Comparison of ENCODE assay signal across 19 mouse cellular contexts in the genomic region with DNA sequence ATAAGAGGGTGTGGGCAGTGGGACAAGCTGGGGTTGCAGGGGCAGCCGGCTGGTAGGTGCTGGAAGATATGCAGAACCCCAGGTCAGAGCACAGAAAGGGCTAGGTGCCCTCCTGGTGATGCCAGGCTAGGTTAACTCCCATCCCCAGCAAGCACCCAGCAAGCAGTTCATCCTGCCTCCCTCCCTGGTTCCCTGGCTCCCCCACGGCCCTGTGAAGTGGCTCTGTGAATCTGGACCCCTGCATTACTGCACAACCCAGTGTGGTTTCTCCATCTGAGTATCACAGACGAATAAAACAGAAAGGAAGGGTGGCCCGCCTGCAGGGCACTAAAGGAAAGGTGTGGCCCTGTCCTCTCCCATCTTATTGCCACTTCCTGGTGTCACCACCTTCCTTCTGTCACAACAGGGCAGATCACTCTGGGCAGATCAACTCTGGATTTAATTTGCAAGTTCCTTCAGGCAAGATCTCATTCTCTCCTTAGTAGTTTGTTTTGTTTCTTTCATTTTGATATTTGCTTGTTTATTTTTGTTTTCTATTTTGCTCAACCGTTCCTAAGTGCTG. TPM values are rescaled to one million over a fixed set of nuclear protein-coding genes. Genes with fewer than 3 reads are reported as not detected.
DNase-seq lines count a peak whose midpoint lies in the region; ATAC-seq and TF ChIP-seq lines count a peak whose summit lies in the region.
"Had no signal": no experiment of that assay in that cellular context is flagged by ENCODE, and none has a peak within 500 bp of the region (broad histone marks: within the 10 kb centered on the region; RNA-seq: fewer than 3 reads in every experiment).

No protein-coding gene starts in this region.

- 0 out of 2 replicates have a peak overlapping the region, but pooled peaks have one; percentile 44 for H3K27ac ChIP-seq in left cerebral cortex, adult 2 months
- 0 out of 2 replicates have a peak overlapping the region, but pooled peaks have one; percentile 32 for H3K27ac ChIP-seq in embryonic facial prominence, embryonic 10.5 days (replicated peaks)
- no peak overlapping the region for H3K27ac ChIP-seq in lung, embryonic 16.5 days (ENCODE audit: low read length)
- H3K27ac ChIP-seq: gastrocnemius, adult 2 months; hindbrain, embryonic 15.5 days; limb, embryonic 12.5 days; liver, embryonic 14.5 days had no signal

- no peak for TF ChIP-seq CTCF in left cerebral cortex, adult 2 months (IDR thresholded peaks at IDR 0.05)

- H3K4me1 ChIP-seq in embryonic facial prominence, embryonic 10.5 days = peaks cover 3% of the 10 kb centered on the region; the same call in 1 of the 2 replicates
- H3K4me1 ChIP-seq in lung, embryonic 16.5 days (replicated peaks; ENCODE audit: control insufficient read depth, insufficient read depth, low read length) = peaks cover 7% of the 10 kb centered on the region
- H3K4me1 ChIP-seq: hindbrain, embryonic 15.5 days had no signal

- 0 out of 2 replicates have a peak, but pooled peaks have one; percentile 34 for ATAC-seq in lung, embryonic 16.5 days (ENCODE audit: low read depth)
- ATAC-seq in megakaryocyte progenitor cell, adult 5-6 weeks (replicated peaks; ENCODE audit: poor library complexity) = peak; percentile 74
- ATAC-seq: forebrain, postnatal 0 days had no signal

- H3K4me3 ChIP-seq in left cerebral cortex, adult 2 months = no peak overlapping the region
- H3K4me3 ChIP-seq in embryonic facial prominence, embryonic 10.5 days = no peak overlapping the region
- H3K4me3 ChIP-seq in lung, embryonic 16.5 days (ENCODE audit: low read length) = no peak overlapping the region
- H3K4me3 ChIP-seq: gastrocnemius, adult 2 months; hindbrain, embryonic 15.5 days; limb, embryonic 12.5 days had no signal

- H3K36me3 ChIP-seq in embryonic facial prominence, embryonic 10.5 days (replicated peaks) = no peaks in the 10 kb centered on the region
- H3K36me3 ChIP-seq in lung, embryonic 16.5 days (ENCODE audit: control insufficient read depth, insufficient read depth, low read length) = no peaks in the 10 kb centered on the region
- H3K36me3 ChIP-seq: G1E; hindbrain, embryonic 15.5 days; limb, embryonic 12.5 days had no signal

- H3K4me2 ChIP-seq in lung, embryonic 16.5 days (ENCODE audit: low read depth, low read length) = no peak overlapping the region
- H3K4me2 ChIP-seq: hindbrain, embryonic 15.5 days; limb, embryonic 12.5 days had no signal

- H3K27me3 ChIP-seq in embryonic facial prominence, embryonic 10.5 days (replicated peaks; ENCODE audit: low read depth, poor library complexity, severe bottlenecking) = no peaks in the 10 kb centered on the region
- H3K27me3 ChIP-seq in lung, embryonic 16.5 days (ENCODE audit: control insufficient read depth, insufficient read depth, low read depth, low read length) = no peaks in the 10 kb centered on the region
- H3K27me3 ChIP-seq: hindbrain, embryonic 15.5 days; limb, embryonic 12.5 days had no signal

- H3K9me3 ChIP-seq in embryonic facial prominence, embryonic 10.5 days = no peaks in the 10 kb centered on the region
- H3K9me3 ChIP-seq in lung, embryonic 16.5 days (ENCODE audit: control insufficient read depth, low read length) = no peaks in the 10 kb centered on the region
- H3K9me3 ChIP-seq: G1E; hindbrain, embryonic 15.5 days; limb, embryonic 12.5 days had no signal

- H3K9ac ChIP-seq in lung, embryonic 16.5 days (ENCODE audit: low read length) = no peak overlapping the region
- H3K9ac ChIP-seq: forebrain, postnatal 0 days; hindbrain, embryonic 15.5 days; limb, embryonic 12.5 days; liver, embryonic 14.5 days had no signal

- intact Hi-C loops in left cerebral cortex, adult 2 months (cut with DNase I) = no loop called here

- DNase-seq in left cerebral cortex, adult 2 months (ENCODE audit: extremely low spot score in 1 of 2, low spot score in 2 of 2) = no peak
- DNase-seq in left cerebral cortex, adult 18-20 months (ENCODE audit: low spot score in 2 of 2) = no peak
- no peak for DNase-seq in embryonic facial prominence, embryonic 10.5 days (ENCODE audit: low spot score)
- no peak for DNase-seq in cerebellum, postnatal 10 days
- DNase-seq in adrenal gland, postnatal 25 days = no peak
- no peak for DNase-seq in layer of hippocampus, postnatal 10 days (ENCODE audit: low spot score in 2 of 2)
- DNase-seq: B cell, adult 2 months; cerebellum, adult 11-12 months; cerebellum, postnatal 36 days; forebrain, postnatal 0 days; gastrocnemius, adult 2 months; kidney, adult 2 months; kidney, postnatal 14 days had no signal

- 60% methylated on average over 5 of the region's 5 CpGs for WGBS in embryonic facial prominence, embryonic 10.5 days
- WGBS in lung, embryonic 16.5 days = 52% methylated on average over 5 of the region's 5 CpGs

RNA-seq across cellular contexts. Expression of gene Dgkh, which starts 40.6 kb away (rescaled TPM):
- total RNA-seq in left cerebral cortex, adult 2 months (2021) = 10 to 100 TPM; 77.3 to 77.8 TPM
- 10 to 100 TPM; 67.8 to 71.2 TPM for total RNA-seq in left cerebral cortex, adult 18-20 months (2021)
- polyA plus RNA-seq in embryonic facial prominence, embryonic 10.5 days (2016; fragmentation: Nextera tagmentation; extraction: Ambion mirVana) = 0.81 and 0.84 TPM in 2 replicates
- polyA plus RNA-seq in lung, embryonic 16.5 days (2015; fragmentation: Nextera tagmentation; extraction: Ambion mirVana) = 1.8 and 2.8 TPM in 2 replicates
- total RNA-seq in megakaryocyte progenitor cell, adult 5-6 weeks (2015) = 1.6 and 1.7 TPM in 2 replicates
- total RNA-seq in megakaryocyte progenitor cell, adult 5-6 weeks (2017) = 1.1 and 1.8 TPM in 2 replicates
- total RNA-seq in adrenal gland, postnatal 25 days (2021) = 7.8 and 9.6 TPM in 2 replicates
- 10 to 100 TPM; 62.3 to 63.5 TPM for total RNA-seq in layer of hippocampus, postnatal 10 days (2021)
- polyA plus RNA-seq: G1E had no signal
